Mouse (Mus musculus) cerebellum, adult 2 months (tissue): ENCODE results near the gene Gnas.

Source experiments
- CTCF ChIP-seq: fragments of 200-500 bp; IDR thresholded peaks from 2 replicates; pipeline ENCODE4 v1.5.1; 2011; ENCODE audit warnings: low read depth, mild to moderate bottlenecking, control low read depth, low read length, moderate library complexity, borderline replicate concordance; ENCODE audit not compliant: insufficient read depth
- POLR2A ChIP-seq: fragments of 200-500 bp; IDR thresholded peaks from 2 replicates; pipeline ENCODE4 v1.6.1; 2011; ENCODE audit warnings: low read length, control low read depth, borderline replicate concordance; ENCODE audit not compliant: insufficient read depth

- TF ChIP-seq POLR2A, result no peak
- TF ChIP-seq CTCF, result no peak
These were observed 59.4 kb downstream of the Gnas start for GRCm38 (mm10) chr2:174343566-174343965.
